Mouse (Mus musculus) forebrain, embryonic 12.5 days (tissue): ENCODE results near the gene Entpd7. TPM values are rescaled to one million over a fixed set of nuclear protein-coding genes. Genes with fewer than 3 reads are reported as not detected.

Experiments
- polyA plus RNA-seq: library from polyadenylated mRNA; unstranded; fragments of >200 nt; fragmentation: Nextera tagmentation; extraction: Ambion mirVana; gene quantifications from 2 replicates; pipeline ENCODE4 v1.2.1, GENCODE M21; 2016

Entpd7 gene
- polyA plus RNA-seq, 1 experiment from 2014 or later = 10.2 TPM

Other genes with a start within 250 kb of the Entpd7 start
- 0.36 and 0.92 TPM in 2 replicates for gene Cnnm1, start 249.2 kb upstream of the Entpd7 start, polyA plus RNA-seq
- gene Got1, start 165.1 kb upstream of the Entpd7 start, polyA plus RNA-seq = 57.6 and 58.8 TPM in 2 replicates
- gene Nkx2-3, start 77.3 kb upstream of the Entpd7 start, polyA plus RNA-seq = 6.3 and 8.3 TPM in 2 replicates
- gene Slc25a28, start 14.8 kb upstream of the Entpd7 start, polyA plus RNA-seq = 17.5 and 18.1 TPM in 2 replicates
- 10.9 and 11.7 TPM in 2 replicates for gene Cutc, start 63.3 kb downstream of the Entpd7 start, polyA plus RNA-seq
- gene Cox15, start 63.3 kb downstream of the Entpd7 start, polyA plus RNA-seq = 14.5 and 15.5 TPM in 2 replicates
- not detected in 2 replicates for gene Abcc2, start 92.5 kb downstream of the Entpd7 start, polyA plus RNA-seq